Mouse (Mus musculus) midbrain, embryonic 14.5 days (tissue): ENCODE measurements around the gene Cap2. TPM values are rescaled to one million over a fixed set of nuclear protein-coding genes. Genes with fewer than 3 reads are reported as not detected.

Experiments
- ATAC-seq: fragments of 200-750 bp; cut with Nextera tagmentation; 2 replicates; pipeline ENCODE4 v1.8.0; 2017; ENCODE audit warnings: moderate number of reproducible peaks, moderate library complexity; ENCODE audit not compliant: low FRiP score, low TSS enrichment
- DNase-seq: peaks from one replicate; pipeline ENCODE4 v3.0.0-alpha.2; 2015
- H3K27ac ChIP-seq: fragments of 300-500 bp; sonication (generic); replicated peaks from 2 replicates; pipeline ENCODE4 v1.5.1; 2014; ENCODE audit warnings: mild to moderate bottlenecking, low read depth, low read length, moderate library complexity
- H3K27me3 ChIP-seq: fragments of 300-500 bp; sonication (generic); 2 replicates; pipeline ENCODE4 v1.6.1; 2014; ENCODE audit warnings: low read length, control low read depth, mixed read lengths; ENCODE audit not compliant: control insufficient read depth, insufficient read depth
- H3K36me3 ChIP-seq: fragments of 300-500 bp; sonication (generic); 2 replicates; pipeline ENCODE4 v1.6.1; 2014; ENCODE audit warnings: low read length, control low read depth; ENCODE audit not compliant: control insufficient read depth, insufficient read depth
- H3K4me1 ChIP-seq: fragments of 300-500 bp; sonication (generic); 2 replicates; pipeline ENCODE4 v1.6.1; 2014; ENCODE audit warnings: mild to moderate bottlenecking, antibody characterized with exemption, low read length, control low read depth; ENCODE audit not compliant: control insufficient read depth, insufficient read depth
- H3K4me2 ChIP-seq: fragments of 300-500 bp; sonication (generic); 2 replicates; pipeline ENCODE4 v1.6.1; 2014; ENCODE audit warnings: mild to moderate bottlenecking, low read length, moderate library complexity
- H3K4me3 ChIP-seq: fragments of 300-500 bp; sonication (generic); replicated peaks from 2 replicates; pipeline ENCODE4 v1.5.1; 2014; ENCODE audit warnings: low read depth, low read length
- H3K9ac ChIP-seq: fragments of 300-500 bp; sonication (generic); replicated peaks from 2 replicates; pipeline ENCODE4 v1.6.1; 2014; ENCODE audit warnings: mild to moderate bottlenecking, low read length, moderate library complexity
- H3K9me3 ChIP-seq: fragments of 300-500 bp; sonication (generic); 2 replicates; pipeline ENCODE4 v1.6.1; 2016; ENCODE audit warnings: low read length, control low read depth, mixed read lengths; ENCODE audit not compliant: control insufficient read depth
- WGBS: fragments of 180-500 bp; shearing (Covaris S2); extraction: QIAGEN DNeasy Blood & Tissue Kit; methylation state at CpG from one replicate; pipeline ENCODE4 v1.1.7; 2014; 5-methylcytosine and 5-hydroxymethylcytosine counted together
- polyA plus RNA-seq: library from polyadenylated mRNA; unstranded; fragments of >200 nt; fragmentation: Nextera tagmentation; extraction: Ambion mirVana; gene quantifications from 2 replicates; pipeline ENCODE4 v1.2.1, GENCODE M21; 2014

The Cap2 gene
- polyA plus RNA-seq, 1 experiment from 2014 or later, result 6.6 TPM

GRCm38 (mm10) chr13:46517211-46517685, 15.6 kb downstream of the Cap2 start:
- WGBS, result 71% methylated on average over 4 of the region's 4 CpGs
- no peak for DNase-seq
- H3K27ac ChIP-seq, result no peak overlapping the region

GRCm38 (mm10) chr13:46521482-46521881, 19.8 kb downstream of the Cap2 start:
- Histone ChIP-seq H3K27me3 (no peaks in the 10 kb centered on the region), H3K9ac (no peak overlapping the region), H3K4me2 (no peak overlapping the region), H3K36me3 (no peaks in the 10 kb centered on the region), H3K27ac (no peak overlapping the region), H3K4me3 (no peak overlapping the region), H3K9me3 (no peaks in the 10 kb centered on the region), H3K4me1 (peaks cover 5% of the 10 kb centered on the region; the same call in 1 of the 2 replicates)
- DNase-seq (no peak), ATAC-seq (no peak)
- 85% methylated on average over 1 of the region's 1 CpGs for WGBS

More at GRCm38 (mm10) chr13:46517211-46517685, 15.6 kb downstream of the Cap2 start:
- Histone ChIP-seq H3K4me2 (no peak overlapping the region), H3K4me3 (no peak overlapping the region), H3K36me3 (no peaks in the 10 kb centered on the region), H3K9me3 (no peaks in the 10 kb centered on the region), H3K9ac (no peak overlapping the region), H3K4me1 (no peaks in the 10 kb centered on the region), H3K27me3 (no peaks in the 10 kb centered on the region)
- ATAC-seq, result no peak

GRCm38 (mm10) chr13:46522798-46523197, 21.1 kb downstream of the Cap2 start:
- Histone ChIP-seq H3K27me3 (no peaks in the 10 kb centered on the region), H3K4me1 (peaks cover 5% of the 10 kb centered on the region; the same call in 1 of the 2 replicates), H3K9ac (no peak overlapping the region), H3K4me3 (no peak overlapping the region), H3K27ac (no peak overlapping the region), H3K9me3 (no peaks in the 10 kb centered on the region), H3K4me2 (no peak overlapping the region), H3K36me3 (no peaks in the 10 kb centered on the region)
- ATAC-seq (no peak), DNase-seq (no peak)
- 73% methylated on average over 4 of the region's 4 CpGs for WGBS

- Histone ChIP-seq H3K4me3 (no peak overlapping the region), H3K9me3 (no peaks in the 10 kb centered on the region), H3K36me3 (no peaks in the 10 kb centered on the region), H3K9ac (no peak overlapping the region), H3K27me3 (no peaks in the 10 kb centered on the region), H3K4me2 (no peak overlapping the region), H3K4me1 (peaks cover 5% of the 10 kb centered on the region; the same call in 1 of the 2 replicates), H3K27ac (no peak overlapping the region)
- ATAC-seq (no peak), DNase-seq (no peak)
- 61% methylated on average over 5 of the region's 5 CpGs for WGBS
Observed at GRCm38 (mm10) chr13:46523235-46523634, 21.6 kb downstream of the Cap2 start.

- no peaks in the 10 kb centered on the region for H3K36me3 ChIP-seq
- peaks cover 5% of the 10 kb centered on the region; the same call in 1 of the 2 replicates for H3K4me1 ChIP-seq
- no peaks in the 10 kb centered on the region for H3K9me3 ChIP-seq
- ATAC-seq (no peak), DNase-seq (no peak)
- no peak overlapping the region for H3K4me3 ChIP-seq
- no peaks in the 10 kb centered on the region for H3K27me3 ChIP-seq
- H3K4me2 ChIP-seq, result no peak overlapping the region
- H3K27ac ChIP-seq, result no peak overlapping the region
- 71% methylated on average over 12 of the region's 12 CpGs for WGBS
- H3K9ac ChIP-seq, result no peak overlapping the region
Observed at GRCm38 (mm10) chr13:46523712-46524111, 22.1 kb downstream of the Cap2 start.

GRCm38 (mm10) chr13:46525295-46526255, 23.9 kb downstream of the Cap2 start:
- no peak overlapping the region for H3K4me3 ChIP-seq
- no peak overlapping the region for H3K27ac ChIP-seq
- 89% methylated on average over 18 of the region's 18 CpGs for WGBS

GRCm38 (mm10) chr13:46526645-46527044, 25.0 kb downstream of the Cap2 start:
- H3K27me3 ChIP-seq, result 0 out of 2 replicates have a peak, but pooled peaks cover 4% of the 10 kb centered on the region
- ATAC-seq (no peak), DNase-seq (no peak)
- no peaks in the 10 kb centered on the region for H3K36me3 ChIP-seq
- no peak overlapping the region for H3K9ac ChIP-seq
- H3K9me3 ChIP-seq, result no peaks in the 10 kb centered on the region
- H3K27ac ChIP-seq, result no peak overlapping the region
- 86% methylated on average over 3 of the region's 3 CpGs for WGBS
- peaks cover 5% of the 10 kb centered on the region; the same call in 1 of the 2 replicates for H3K4me1 ChIP-seq
- H3K4me2 ChIP-seq, result no peak overlapping the region
- H3K4me3 ChIP-seq, result no peak overlapping the region

More at GRCm38 (mm10) chr13:46525295-46526255, 23.9 kb downstream of the Cap2 start:
- H3K4me2 ChIP-seq, result no peak overlapping the region
- peaks cover 5% of the 10 kb centered on the region; the same call in 1 of the 2 replicates for H3K4me1 ChIP-seq
- no peaks in the 10 kb centered on the region for H3K27me3 ChIP-seq
- H3K9ac ChIP-seq, result no peak overlapping the region
- H3K9me3 ChIP-seq, result no peaks in the 10 kb centered on the region
- no peak for ATAC-seq
- DNase-seq, result no peak
- H3K36me3 ChIP-seq, result no peaks in the 10 kb centered on the region

- H3K9me3 ChIP-seq, result no peaks in the 10 kb centered on the region
- 83% methylated on average over 5 of the region's 5 CpGs for WGBS
- no peak for DNase-seq
- H3K4me3 ChIP-seq, result no peak overlapping the region
- no peak overlapping the region for H3K9ac ChIP-seq
- no peaks in the 10 kb centered on the region for H3K36me3 ChIP-seq
- ATAC-seq, result no peak
- H3K4me2 ChIP-seq, result no peak overlapping the region
- H3K27ac ChIP-seq, result no peak overlapping the region
- peaks cover 5% of the 10 kb centered on the region; the same call in 1 of the 2 replicates for H3K4me1 ChIP-seq
- 0 out of 2 replicates have a peak, but pooled peaks cover 4% of the 10 kb centered on the region for H3K27me3 ChIP-seq
Observed at GRCm38 (mm10) chr13:46527340-46527739, 25.7 kb downstream of the Cap2 start.
